Mouse (Mus musculus): ENCODE results near the gene B4galnt3. TPM values are rescaled to one million over a fixed set of nuclear protein-coding genes. Genes with fewer than 3 reads are reported as not detected.

B4galnt3 gene
- polyA plus RNA-seq, 1 experiment from 2014 or later: 1.2 TPM

DNA sequence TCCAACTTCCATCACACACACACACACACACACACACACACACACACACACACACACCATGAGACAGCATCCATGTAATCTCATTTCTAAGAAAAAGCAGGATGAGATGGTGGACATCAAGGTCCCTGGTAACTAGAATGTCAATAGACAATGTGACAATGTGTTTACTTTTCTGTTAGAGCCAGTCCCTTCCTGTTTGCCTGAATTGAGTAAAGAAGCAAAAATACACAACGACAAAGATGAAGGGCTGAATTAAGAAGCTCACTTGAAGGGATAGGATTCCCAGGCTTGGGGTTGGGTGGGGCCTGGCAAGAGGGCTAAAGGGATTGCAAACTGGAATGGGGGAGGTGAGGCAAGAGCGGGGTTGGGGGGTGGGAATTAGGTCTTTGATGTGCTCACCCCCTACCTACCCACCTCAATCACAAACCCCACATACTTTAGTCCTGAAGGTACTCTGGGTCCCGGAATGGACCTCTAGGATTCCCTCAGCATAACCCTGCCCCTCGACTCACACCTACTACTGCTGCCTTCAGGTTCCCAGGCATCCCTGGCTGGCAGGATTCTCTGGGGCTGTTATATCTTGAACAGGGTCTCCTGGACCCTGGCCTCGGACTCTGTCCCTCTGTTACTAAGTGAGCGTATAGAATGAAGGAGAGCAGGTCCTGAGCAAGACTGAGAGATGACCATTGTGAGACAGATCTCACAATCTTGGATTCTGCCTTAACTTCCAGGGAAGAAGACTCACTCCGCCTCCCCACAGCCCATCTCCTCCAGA is 102.8 kb downstream of the B4galnt3 start:
- H3K27ac ChIP-seq: no peak overlapping the region
- no peak overlapping the region for H3K4me3 ChIP-seq
- whole genome bisulfite sequencing: 60% methylated on average over 7 of the region's 7 CpGs
- no peaks in the 10 kb centered on the region for H3K9me3 ChIP-seq
- H3K9ac ChIP-seq: no peak overlapping the region
- H3K27me3 ChIP-seq: 0 out of 2 replicates have a peak, but pooled peaks cover 3% of the 10 kb centered on the region
- peaks cover 20% of the 10 kb centered on the region for H3K4me1 ChIP-seq
- no peak for ATAC-seq (ENCODE audit: insufficient number of reproducible peaks, insufficient read depth, low FRiP score, low TSS enrichment)
- no peaks in the 10 kb centered on the region for H3K36me3 ChIP-seq
- H3K4me2 ChIP-seq (replicated peaks): no peak overlapping the region

DNA sequence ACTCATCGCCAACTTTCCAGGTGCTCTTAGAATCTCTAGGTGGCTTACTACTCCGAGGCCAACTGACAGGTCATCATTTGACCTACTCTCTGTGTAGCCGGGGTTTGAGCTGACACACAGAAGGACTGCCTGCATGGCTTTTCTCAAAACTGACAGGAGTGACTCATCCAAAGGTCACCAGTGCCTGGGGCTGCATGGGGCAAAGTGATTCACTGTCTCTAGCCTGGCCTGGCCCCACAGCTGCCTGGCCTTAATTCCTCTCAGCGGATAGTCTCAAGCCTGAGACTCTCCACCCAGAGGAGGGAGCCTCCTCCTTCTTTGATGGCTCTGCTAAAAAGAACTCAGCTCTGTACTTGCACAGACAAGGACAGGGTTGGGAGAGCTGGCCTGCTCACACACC is 103.4 kb downstream of the B4galnt3 start:
- H3K4me2 ChIP-seq (replicated peaks): no peak overlapping the region
- WGBS: 56% methylated on average over 4 of the region's 4 CpGs
- 0 out of 2 replicates have a peak, but pooled peaks cover 3% of the 10 kb centered on the region for H3K27me3 ChIP-seq
- peaks cover 20% of the 10 kb centered on the region for H3K4me1 ChIP-seq
- no peaks in the 10 kb centered on the region for H3K9me3 ChIP-seq
- no peaks in the 10 kb centered on the region for H3K36me3 ChIP-seq
- no peak overlapping the region for H3K4me3 ChIP-seq
- H3K9ac ChIP-seq: no peak overlapping the region
- no peak overlapping the region for H3K27ac ChIP-seq
- no peak for ATAC-seq (ENCODE audit: insufficient number of reproducible peaks, insufficient read depth, low FRiP score, low TSS enrichment)

GRCm38 (mm10) chr6:120190365-120190764 is 104.0 kb downstream of the B4galnt3 start:
- Histone ChIP-seq H3K4me3 (no peak overlapping the region), H3K9ac (no peak overlapping the region), H3K27me3 (0 out of 2 replicates have a peak, but pooled peaks cover 3% of the 10 kb centered on the region), H3K4me1 (peaks cover 20% of the 10 kb centered on the region), H3K27ac (no peak overlapping the region), H3K9me3 (no peaks in the 10 kb centered on the region), H3K36me3 (no peaks in the 10 kb centered on the region), H3K4me2 (replicated peaks) (no peak overlapping the region)
- WGBS: 86% methylated on average over 4 of the region's 4 CpGs
- no peak for ATAC-seq (ENCODE audit: insufficient number of reproducible peaks, insufficient read depth, low FRiP score, low TSS enrichment)

DNA sequence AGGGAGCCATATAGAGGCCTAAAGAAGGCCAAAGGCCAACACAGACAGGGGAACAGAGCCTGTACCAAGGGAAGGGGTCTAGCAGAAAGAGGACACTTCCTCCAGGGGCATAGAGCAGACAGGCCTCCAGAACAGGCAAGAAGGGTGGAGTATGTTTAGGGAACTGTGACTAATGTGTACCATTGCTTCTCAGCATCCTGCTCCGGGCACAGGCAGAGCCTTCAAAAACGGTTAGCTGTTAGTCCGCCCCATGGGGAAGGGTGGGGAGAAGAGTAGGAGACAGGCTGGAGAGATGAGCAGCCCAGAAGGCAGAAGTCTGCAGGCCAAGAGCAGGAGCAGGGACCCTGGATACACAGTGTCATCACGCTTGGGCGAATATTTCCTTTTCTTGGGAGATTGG is 105.1 kb downstream of the B4galnt3 start:
- H3K4me2 ChIP-seq (replicated peaks): no peak overlapping the region
- ATAC-seq (ENCODE audit: insufficient number of reproducible peaks, insufficient read depth, low FRiP score, low TSS enrichment): no peak
- no peaks in the 10 kb centered on the region for H3K9me3 ChIP-seq
- 0 out of 2 replicates have a peak, but pooled peaks cover 3% of the 10 kb centered on the region for H3K27me3 ChIP-seq
- 67% methylated on average over 5 of the region's 5 CpGs for WGBS
- no peak overlapping the region for H3K4me3 ChIP-seq
- H3K4me1 ChIP-seq: peaks cover 20% of the 10 kb centered on the region
- H3K36me3 ChIP-seq: no peaks in the 10 kb centered on the region
- H3K27ac ChIP-seq: no peak overlapping the region
- no peak overlapping the region for H3K9ac ChIP-seq

GRCm38 (mm10) chr6:120188376-120189235 is 105.8 kb downstream of the B4galnt3 start:
- no peak overlapping the region for H3K27ac ChIP-seq
- 0 out of 2 replicates have a peak, but pooled peaks cover 3% of the 10 kb centered on the region for H3K27me3 ChIP-seq
- no peak overlapping the region for H3K9ac ChIP-seq
- peak overlapping the region; percentile 10; the same call in 1 of the 2 replicates for H3K4me3 ChIP-seq
- H3K4me2 ChIP-seq (replicated peaks): peak overlapping the region; percentile 39
- no peaks in the 10 kb centered on the region for H3K9me3 ChIP-seq
- peak; percentile 16; the same call in 1 of the 2 replicates for ATAC-seq (ENCODE audit: insufficient number of reproducible peaks, insufficient read depth, low FRiP score, low TSS enrichment)
- H3K4me1 ChIP-seq: peaks cover 20% of the 10 kb centered on the region
- H3K36me3 ChIP-seq: no peaks in the 10 kb centered on the region
- 15% methylated on average over 24 of the region's 24 CpGs for WGBS

DNA sequence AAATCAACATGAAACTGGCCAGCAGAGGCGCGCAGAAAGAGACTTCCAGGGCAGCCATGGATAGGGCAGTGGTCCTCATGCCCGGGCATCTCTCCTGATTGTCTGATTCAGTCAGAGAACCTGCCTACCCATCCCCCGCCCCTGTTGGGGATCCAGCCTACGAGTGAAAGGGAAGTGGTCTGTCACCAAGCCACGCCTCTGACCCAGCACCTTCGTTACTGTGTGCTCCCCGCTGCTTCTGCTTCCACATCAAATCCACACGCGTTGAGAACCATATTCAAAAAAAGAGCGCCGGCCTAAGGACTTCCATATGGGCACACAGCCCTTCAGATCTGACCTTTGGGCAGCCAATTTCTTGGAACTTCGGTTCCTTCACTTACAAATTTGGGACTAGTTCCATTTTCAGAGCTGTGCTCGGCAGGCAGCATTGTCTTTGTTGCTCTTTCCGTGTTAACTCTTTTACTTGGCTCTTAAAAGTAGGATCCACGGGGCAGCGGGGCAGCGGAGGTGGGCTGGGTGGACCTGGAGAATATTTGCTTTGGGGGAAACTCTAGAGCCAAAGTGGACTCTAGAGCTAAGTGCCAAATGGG is 106.7 kb downstream of the B4galnt3 start:
- Histone ChIP-seq H3K9ac (no peak overlapping the region), H3K27ac (no peak overlapping the region), H3K4me2 (replicated peaks) (peak overlapping the region; percentile 39), H3K9me3 (no peaks in the 10 kb centered on the region), H3K27me3 (0 out of 2 replicates have a peak, but pooled peaks cover 3% of the 10 kb centered on the region), H3K4me3 (peak overlapping the region; percentile 10; the same call in 1 of the 2 replicates), H3K36me3 (no peaks in the 10 kb centered on the region), H3K4me1 (peaks cover 20% of the 10 kb centered on the region)
- ATAC-seq (ENCODE audit: insufficient number of reproducible peaks, insufficient read depth, low FRiP score, low TSS enrichment): no peak
- WGBS: 9% methylated on average over 18 of the region's 18 CpGs

GRCm38 (mm10) chr6:120186594-120186993 is 107.8 kb downstream of the B4galnt3 start:
- H3K4me2 ChIP-seq (replicated peaks): no peak overlapping the region
- 60% methylated on average over 3 of the region's 3 CpGs for WGBS
- H3K36me3 ChIP-seq: no peaks in the 10 kb centered on the region
- H3K27me3 ChIP-seq: 0 out of 2 replicates have a peak, but pooled peaks cover 3% of the 10 kb centered on the region
- H3K9me3 ChIP-seq: no peaks in the 10 kb centered on the region
- ATAC-seq (ENCODE audit: insufficient number of reproducible peaks, insufficient read depth, low FRiP score, low TSS enrichment): no peak
- H3K27ac ChIP-seq: no peak overlapping the region
- H3K9ac ChIP-seq: no peak overlapping the region
- H3K4me1 ChIP-seq: peaks cover 16% of the 10 kb centered on the region
- H3K4me3 ChIP-seq: no peak overlapping the region

GRCm38 (mm10) chr6:120185756-120186155 is 108.6 kb downstream of the B4galnt3 start:
- no peak overlapping the region for H3K4me2 ChIP-seq (replicated peaks)
- H3K27ac ChIP-seq: no peak overlapping the region
- 56% methylated on average over 7 of the region's 7 CpGs for WGBS
- no peak overlapping the region for H3K4me3 ChIP-seq
- H3K9me3 ChIP-seq: no peaks in the 10 kb centered on the region
- H3K27me3 ChIP-seq: 0 out of 2 replicates have a peak, but pooled peaks cover 3% of the 10 kb centered on the region
- no peak overlapping the region for H3K9ac ChIP-seq
- H3K4me1 ChIP-seq: peaks cover 16% of the 10 kb centered on the region
- no peak for ATAC-seq (ENCODE audit: insufficient number of reproducible peaks, insufficient read depth, low FRiP score, low TSS enrichment)
- no peaks in the 10 kb centered on the region for H3K36me3 ChIP-seq

DNA sequence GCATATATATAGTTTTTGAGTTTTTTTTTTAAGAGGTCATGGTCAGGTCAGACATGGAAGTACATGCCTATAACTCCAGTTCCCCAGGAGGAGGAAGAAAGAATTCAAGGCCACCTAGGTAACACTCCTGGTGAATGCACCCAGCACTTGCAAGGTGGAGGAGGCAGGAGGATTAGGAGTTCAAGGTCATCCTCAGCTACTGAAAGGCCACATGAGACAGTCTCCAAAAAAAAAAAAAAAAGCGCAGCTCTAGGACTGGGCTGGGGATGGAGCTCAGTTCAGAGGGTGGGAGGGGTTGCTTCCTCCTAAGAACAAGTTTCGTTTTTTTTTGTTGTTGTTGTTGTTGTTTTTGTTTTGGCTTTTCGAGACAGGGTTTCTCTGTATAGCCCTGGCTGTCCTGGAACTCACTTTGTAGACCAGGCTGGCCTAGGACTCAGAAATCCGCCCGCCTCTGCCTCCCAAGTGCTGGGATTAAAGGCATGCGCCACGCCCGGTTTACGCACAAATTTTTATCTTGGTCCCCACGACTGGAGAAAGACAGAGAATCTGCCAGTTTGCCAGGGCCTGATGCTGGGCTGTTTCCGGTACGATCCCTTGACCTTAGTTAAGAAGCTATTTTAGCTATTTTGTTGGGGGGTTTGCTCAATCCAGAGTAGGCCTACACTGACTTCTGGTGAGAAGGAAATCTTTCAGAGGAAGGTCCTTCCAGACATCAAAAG is 109.2 kb downstream of the B4galnt3 start:
- Histone ChIP-seq H3K36me3 (no peaks in the 10 kb centered on the region), H3K4me3 (no peak overlapping the region), H3K9ac (no peak overlapping the region), H3K27ac (no peak overlapping the region), H3K27me3 (0 out of 2 replicates have a peak, but pooled peaks cover 3% of the 10 kb centered on the region), H3K9me3 (no peaks in the 10 kb centered on the region), H3K4me1 (peaks cover 16% of the 10 kb centered on the region), H3K4me2 (replicated peaks) (no peak overlapping the region)
- no peak for ATAC-seq (ENCODE audit: insufficient number of reproducible peaks, insufficient read depth, low FRiP score, low TSS enrichment)
- WGBS: 90% methylated on average over 12 of the region's 12 CpGs

GRCm38 (mm10) chr6:120183771-120184170 is 110.6 kb downstream of the B4galnt3 start:
- H3K4me2 ChIP-seq (replicated peaks): no peak overlapping the region
- no peak overlapping the region for H3K27ac ChIP-seq
- WGBS: 82% methylated on average over 4 of the region's 4 CpGs
- H3K9ac ChIP-seq: no peak overlapping the region
- no peaks in the 10 kb centered on the region for H3K9me3 ChIP-seq
- H3K27me3 ChIP-seq: 0 out of 2 replicates have a peak, but pooled peaks cover 3% of the 10 kb centered on the region
- H3K4me3 ChIP-seq: no peak overlapping the region
- H3K4me1 ChIP-seq: peaks cover 16% of the 10 kb centered on the region
- ATAC-seq (ENCODE audit: insufficient number of reproducible peaks, insufficient read depth, low FRiP score, low TSS enrichment): no peak
- no peaks in the 10 kb centered on the region for H3K36me3 ChIP-seq

DNA sequence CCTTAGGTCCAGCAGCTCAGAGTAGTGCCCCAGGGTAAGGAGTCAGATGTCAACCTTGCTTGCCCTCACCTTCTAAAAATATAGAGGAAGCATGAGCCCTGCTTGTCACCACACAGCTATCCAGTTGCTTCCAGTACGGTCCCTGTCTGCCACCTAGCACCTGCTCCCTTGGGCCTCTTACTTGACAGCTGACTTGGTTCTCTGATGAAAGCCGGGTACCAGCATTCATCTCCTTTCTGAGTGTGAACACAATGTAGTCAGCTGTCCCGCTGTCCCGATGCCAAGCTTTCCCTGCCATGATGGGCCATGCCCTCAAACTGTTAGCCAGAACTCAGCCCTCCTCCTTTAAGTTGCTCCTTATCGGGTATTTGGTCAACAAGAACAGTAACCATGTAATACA is 112.2 kb downstream of the B4galnt3 start:
- Histone ChIP-seq H3K27me3 (no peaks in the 10 kb centered on the region), H3K36me3 (no peaks in the 10 kb centered on the region), H3K4me2 (replicated peaks) (no peak overlapping the region), H3K9ac (no peak overlapping the region), H3K27ac (no peak overlapping the region), H3K4me1 (no peaks in the 10 kb centered on the region), H3K4me3 (no peak overlapping the region), H3K9me3 (no peaks in the 10 kb centered on the region)
- WGBS: 89% methylated on average over 5 of the region's 5 CpGs
- ATAC-seq (ENCODE audit: insufficient number of reproducible peaks, insufficient read depth, low FRiP score, low TSS enrichment): no peak
